Mouse (Mus musculus): ENCODE measurements around the gene Vgll4. TPM values are rescaled to one million over a fixed set of nuclear protein-coding genes. Genes with fewer than 3 reads are reported as not detected.
A peak's percentile ranks its signal among the peaks of the same experiment; 100 is the strongest.

The Vgll4 gene
- polyA plus RNA-seq, 1 experiment from 2014 or later, result 141 TPM

GRCm38 (mm10) chr6:114998374-114999031 is 28.7 kb upstream of the Vgll4 start:
- Histone ChIP-seq H3K9ac (no peak overlapping the region), H3K27ac (replicated peaks) (peak overlapping the region; percentile 30; the same call in 1 of the 2 replicates), H3K4me2 (replicated peaks) (no peak overlapping the region), H3K36me3 (0 out of 2 replicates have a peak, but pooled peaks cover 5% of the 10 kb centered on the region), H3K4me3 (replicated peaks) (no peak overlapping the region), H3K27me3 (no peaks in the 10 kb centered on the region), H3K9me3 (replicated peaks) (no peaks in the 10 kb centered on the region), H3K4me1 (peaks cover 28% of the 10 kb centered on the region; the same call in 1 of the 2 replicates)
- WGBS, result 75% methylated on average over 16 of the region's 16 CpGs
- no peak for ATAC-seq (ENCODE audit: insufficient number of reproducible peaks, low FRiP score, low TSS enrichment, low read depth)

- Histone ChIP-seq H3K9me3 (replicated peaks) (no peaks in the 10 kb centered on the region), H3K36me3 (0 out of 2 replicates have a peak, but pooled peaks cover 5% of the 10 kb centered on the region), H3K4me2 (replicated peaks) (no peak overlapping the region), H3K27me3 (no peaks in the 10 kb centered on the region), H3K4me1 (peaks cover 37% of the 10 kb centered on the region), H3K9ac (no peak overlapping the region), H3K4me3 (replicated peaks) (no peak overlapping the region), H3K27ac (replicated peaks) (peak overlapping the region; percentile 30)
- ATAC-seq (ENCODE audit: insufficient number of reproducible peaks, low FRiP score, low TSS enrichment, low read depth), result no peak
- WGBS, result 22% methylated on average over 5 of the region's 5 CpGs
These were observed 27.7 kb upstream of the Vgll4 start for GRCm38 (mm10) chr6:114997471-114997870.

GRCm38 (mm10) chr6:114996910-114997309 is 27.1 kb upstream of the Vgll4 start:
- Histone ChIP-seq H3K27ac (replicated peaks) (peak overlapping the region; percentile 77), H3K36me3 (0 out of 2 replicates have a peak, but pooled peaks cover 5% of the 10 kb centered on the region), H3K9me3 (replicated peaks) (no peaks in the 10 kb centered on the region), H3K4me3 (replicated peaks) (no peak overlapping the region), H3K4me1 (peaks cover 42% of the 10 kb centered on the region), H3K27me3 (no peaks in the 10 kb centered on the region), H3K4me2 (replicated peaks) (no peak overlapping the region), H3K9ac (no peak overlapping the region)
- 51% methylated on average over 5 of the region's 5 CpGs for WGBS
- no peak for ATAC-seq (ENCODE audit: insufficient number of reproducible peaks, low FRiP score, low TSS enrichment, low read depth)

GRCm38 (mm10) chr6:114994079-114994478 is 24.3 kb upstream of the Vgll4 start:
- Histone ChIP-seq H3K27me3 (no peaks in the 10 kb centered on the region), H3K4me1 (peaks cover 55% of the 10 kb centered on the region), H3K4me3 (replicated peaks) (no peak overlapping the region), H3K27ac (replicated peaks) (peak overlapping the region; percentile 68), H3K4me2 (replicated peaks) (no peak overlapping the region), H3K36me3 (no peaks in the 10 kb centered on the region), H3K9me3 (replicated peaks) (no peaks in the 10 kb centered on the region), H3K9ac (no peak overlapping the region)
- ATAC-seq (ENCODE audit: insufficient number of reproducible peaks, low FRiP score, low TSS enrichment, low read depth), result no peak
- 78% methylated on average over 5 of the region's 5 CpGs for WGBS

GRCm38 (mm10) chr6:114993659-114994058 is 23.9 kb upstream of the Vgll4 start:
- 36% methylated on average over 8 of the region's 8 CpGs for WGBS
- no peaks in the 10 kb centered on the region for H3K27me3 ChIP-seq
- H3K4me2 ChIP-seq (replicated peaks), result no peak overlapping the region
- peak overlapping the region; percentile 68 for H3K27ac ChIP-seq (replicated peaks)
- H3K9me3 ChIP-seq (replicated peaks), result no peaks in the 10 kb centered on the region
- no peak overlapping the region for H3K4me3 ChIP-seq (replicated peaks)
- no peak overlapping the region for H3K9ac ChIP-seq
- no peak for ATAC-seq (ENCODE audit: insufficient number of reproducible peaks, low FRiP score, low TSS enrichment, low read depth)
- no peaks in the 10 kb centered on the region for H3K36me3 ChIP-seq
- H3K4me1 ChIP-seq, result peaks cover 60% of the 10 kb centered on the region

GRCm38 (mm10) chr6:114991909-114992308 is 22.1 kb upstream of the Vgll4 start:
- H3K9ac ChIP-seq, result no peak overlapping the region
- no peak overlapping the region for H3K4me3 ChIP-seq (replicated peaks)
- peak overlapping the region; percentile 65; the same call in 1 of the 2 replicates for H3K27ac ChIP-seq (replicated peaks)
- ATAC-seq (ENCODE audit: insufficient number of reproducible peaks, low FRiP score, low TSS enrichment, low read depth), result no peak
- no peaks in the 10 kb centered on the region for H3K9me3 ChIP-seq (replicated peaks)
- H3K36me3 ChIP-seq, result no peaks in the 10 kb centered on the region
- H3K4me1 ChIP-seq, result peaks cover 51% of the 10 kb centered on the region
- no peak overlapping the region for H3K4me2 ChIP-seq (replicated peaks)
- 58% methylated on average over 4 of the region's 4 CpGs for WGBS
- H3K27me3 ChIP-seq, result no peaks in the 10 kb centered on the region

DNA sequence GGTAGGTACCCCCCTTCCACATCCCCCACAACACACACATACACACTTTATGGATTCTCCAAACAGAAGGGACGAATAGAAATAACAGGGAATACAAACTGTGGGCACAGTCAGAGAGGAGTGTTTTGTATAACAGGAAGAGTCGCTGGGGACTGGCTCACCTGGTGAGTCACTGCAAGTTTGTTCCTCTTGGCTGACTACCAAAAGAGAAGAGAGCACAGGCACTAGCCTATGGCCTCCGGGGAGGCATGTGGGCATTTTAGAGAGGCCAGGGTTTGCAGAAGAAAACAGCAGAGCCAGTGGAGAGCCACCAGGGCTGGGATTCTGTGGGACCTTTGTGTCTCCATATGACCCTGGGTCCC is 18.8 kb upstream of the Vgll4 start:
- 0 out of 2 replicates have a peak overlapping the region, but pooled peaks have one; percentile 4 for H3K9ac ChIP-seq
- H3K4me2 ChIP-seq (replicated peaks), result no peak overlapping the region
- no peaks in the 10 kb centered on the region for H3K27me3 ChIP-seq
- 50% methylated on average over 3 of the region's 3 CpGs for WGBS
- ATAC-seq (ENCODE audit: insufficient number of reproducible peaks, low FRiP score, low TSS enrichment, low read depth), result peak; percentile 56
- no peaks in the 10 kb centered on the region for H3K36me3 ChIP-seq
- H3K27ac ChIP-seq (replicated peaks), result peak overlapping the region; percentile 91
- no peaks in the 10 kb centered on the region for H3K9me3 ChIP-seq (replicated peaks)
- no peak overlapping the region for H3K4me3 ChIP-seq (replicated peaks)
- H3K4me1 ChIP-seq, result peaks cover 35% of the 10 kb centered on the region

- no peak overlapping the region for H3K4me2 ChIP-seq (replicated peaks)
- H3K27me3 ChIP-seq, result no peaks in the 10 kb centered on the region
- 0 out of 2 replicates have a peak overlapping the region, but pooled peaks have one; percentile 4 for H3K9ac ChIP-seq
- H3K9me3 ChIP-seq (replicated peaks), result no peaks in the 10 kb centered on the region
- WGBS, result 48% methylated on average over 7 of the region's 7 CpGs
- H3K4me1 ChIP-seq, result peaks cover 32% of the 10 kb centered on the region
- H3K27ac ChIP-seq (replicated peaks), result peak overlapping the region; percentile 91
- H3K4me3 ChIP-seq (replicated peaks), result no peak overlapping the region
- ATAC-seq (ENCODE audit: insufficient number of reproducible peaks, low FRiP score, low TSS enrichment, low read depth), result peak; percentile 86
- H3K36me3 ChIP-seq, result no peaks in the 10 kb centered on the region
These were observed 18.3 kb upstream of the Vgll4 start for GRCm38 (mm10) chr6:114987966-114988618.

- Histone ChIP-seq H3K4me3 (replicated peaks) (no peak overlapping the region), H3K4me2 (replicated peaks) (no peak overlapping the region), H3K36me3 (no peaks in the 10 kb centered on the region), H3K27ac (replicated peaks) (no peak overlapping the region), H3K9ac (no peak overlapping the region), H3K9me3 (replicated peaks) (no peaks in the 10 kb centered on the region), H3K4me1 (0 out of 2 replicates have a peak, but pooled peaks cover under 1% of the 10 kb centered on the region), H3K27me3 (no peaks in the 10 kb centered on the region)
- no peak for ATAC-seq (ENCODE audit: insufficient number of reproducible peaks, low FRiP score, low TSS enrichment, low read depth)
- 70% methylated on average over 7 of the region's 7 CpGs for WGBS
These were observed 12.9 kb upstream of the Vgll4 start for GRCm38 (mm10) chr6:114982671-114983070.

DNA sequence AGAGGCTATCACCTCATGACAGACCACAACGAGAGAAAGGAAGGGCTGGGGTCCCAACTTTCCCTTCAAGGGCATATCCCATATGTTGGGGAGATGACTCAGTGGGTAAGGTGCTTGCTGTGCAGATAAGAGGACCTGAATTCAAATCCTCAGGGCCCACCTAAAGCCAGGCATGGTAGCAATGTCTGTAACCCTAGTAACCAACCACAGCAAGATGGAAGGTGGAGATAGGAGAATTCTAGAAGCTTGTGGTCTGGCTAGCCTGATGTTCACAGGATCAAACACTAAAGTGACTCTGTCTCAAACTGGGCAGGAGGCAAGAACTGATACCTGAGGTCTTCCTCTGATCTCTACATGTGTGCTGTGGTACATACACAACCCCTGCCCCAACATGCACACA is 9.9 kb upstream of the Vgll4 start:
- Histone ChIP-seq H3K4me3 (replicated peaks) (no peak overlapping the region), H3K4me2 (replicated peaks) (no peak overlapping the region), H3K36me3 (no peaks in the 10 kb centered on the region), H3K27ac (replicated peaks) (no peak overlapping the region), H3K4me1 (peaks cover 22% of the 10 kb centered on the region), H3K27me3 (no peaks in the 10 kb centered on the region), H3K9ac (no peak overlapping the region), H3K9me3 (replicated peaks) (no peaks in the 10 kb centered on the region)
- WGBS, result 69% methylated on average over 1 of the region's 1 CpGs
- ATAC-seq (ENCODE audit: insufficient number of reproducible peaks, low FRiP score, low TSS enrichment, low read depth), result no peak

- Histone ChIP-seq H3K36me3 (no peaks in the 10 kb centered on the region), H3K9me3 (replicated peaks) (no peaks in the 10 kb centered on the region), H3K27ac (replicated peaks) (peak overlapping the region; percentile 86), H3K4me3 (replicated peaks) (no peak overlapping the region), H3K27me3 (no peaks in the 10 kb centered on the region), H3K9ac (no peak overlapping the region), H3K4me1 (peaks cover 22% of the 10 kb centered on the region), H3K4me2 (replicated peaks) (no peak overlapping the region)
- ATAC-seq (ENCODE audit: insufficient number of reproducible peaks, low FRiP score, low TSS enrichment, low read depth), result peak; percentile 77; the same call in 1 of the 2 replicates
- 39% methylated on average over 7 of the region's 7 CpGs for WGBS
These were observed 7.2 kb upstream of the Vgll4 start for GRCm38 (mm10) chr6:114976915-114977419.
